Mouse (Mus musculus) forebrain, embryonic 13.5 days (tissue): ENCODE measurements around the gene Cic. TPM values are rescaled to one million over a fixed set of nuclear protein-coding genes. Genes with fewer than 3 reads are reported as not detected.
"Not testable (repeated sequence)": the region's sequence is repeated elsewhere in the genome, so short reads cannot be mapped to it uniquely, and the experiment has no call there.

ENCODE experiments used
- ATAC-seq: fragments of 200-750 bp; cut with Nextera tagmentation; 2 replicates; pipeline ENCODE4 v1.8.0; 2017
- H3K27ac ChIP-seq: fragments of 300-500 bp; sonication (generic); 2 replicates; pipeline ENCODE4 v1.5.1; 2015; ENCODE audit warnings: inconsistent platforms, mild to moderate bottlenecking, moderate library complexity
- H3K27me3 ChIP-seq: fragments of 300-500 bp; sonication (generic); 2 replicates; pipeline ENCODE4 v1.6.1; 2015; ENCODE audit warnings: mild to moderate bottlenecking, inconsistent platforms
- H3K36me3 ChIP-seq: fragments of 300-500 bp; sonication (generic); 2 replicates; pipeline ENCODE4 v1.6.1; 2015; ENCODE audit warnings: mild to moderate bottlenecking, inconsistent platforms; ENCODE audit not compliant: poor library complexity, severe bottlenecking
- H3K4me1 ChIP-seq: fragments of 300-500 bp; sonication (generic); 2 replicates; pipeline ENCODE4 v1.6.1; 2015; ENCODE audit warnings: inconsistent platforms
- H3K4me2 ChIP-seq: fragments of 300-500 bp; sonication (generic); 2 replicates; pipeline ENCODE4 v1.6.1; 2015; ENCODE audit warnings: inconsistent platforms, mild to moderate bottlenecking, moderate library complexity
- H3K4me3 ChIP-seq: fragments of 300-500 bp; sonication (generic); 2 replicates; pipeline ENCODE4 v1.5.1; 2015; ENCODE audit warnings: mild to moderate bottlenecking, inconsistent platforms
- H3K9ac ChIP-seq: fragments of 300-500 bp; sonication (generic); 2 replicates; pipeline ENCODE4 v1.6.1; 2015; ENCODE audit warnings: mild to moderate bottlenecking, inconsistent platforms
- H3K9me3 ChIP-seq: fragments of 300-500 bp; sonication (generic); replicated peaks from 2 replicates; pipeline ENCODE4 v1.6.1; 2016; ENCODE audit warnings: inconsistent platforms
- WGBS: fragments of 180-500 bp; shearing (Covaris S2); methylation state at CpG from one replicate; pipeline ENCODE4 v1.1.7; 2015; 5-methylcytosine and 5-hydroxymethylcytosine counted together
- polyA plus RNA-seq: library from polyadenylated mRNA; unstranded; fragments of >200 nt; fragmentation: Nextera tagmentation; extraction: Ambion mirVana; gene quantifications from 2 replicates; pipeline ENCODE4 v1.2.1, GENCODE M21; 2015

Cic gene
- polyA plus RNA-seq, 1 experiment from 2014 or later: 47.0 TPM

DNA sequence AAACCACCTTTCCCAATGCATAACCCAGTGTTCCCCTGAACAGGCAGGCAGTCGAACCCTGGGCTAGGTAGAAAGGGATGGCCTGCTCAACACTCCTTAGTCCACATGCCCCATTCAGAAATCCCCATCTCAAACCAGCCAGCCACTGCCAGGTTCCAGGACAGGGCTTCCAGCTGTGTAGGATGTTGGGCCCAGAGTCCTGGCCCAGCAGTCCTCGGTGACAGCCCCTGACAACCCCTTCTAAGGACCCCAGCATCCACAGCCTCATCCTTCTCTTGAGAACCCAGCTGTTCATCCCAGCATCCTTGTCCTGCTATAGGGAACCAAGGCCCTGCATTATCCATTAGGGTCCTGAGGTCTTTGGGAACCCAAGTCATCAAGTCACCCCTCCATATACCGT, 20.0 kb upstream of the Cic start:
- H3K36me3 ChIP-seq: peaks cover 27% of the 10 kb centered on the region
- WGBS: 17% methylated on average over 3 of the region's 3 CpGs
- no peaks in the 10 kb centered on the region for H3K9me3 ChIP-seq
- H3K9ac ChIP-seq: peak overlapping the region; percentile 86
- peak overlapping the region; percentile 96 for H3K4me2 ChIP-seq
- no peak for ATAC-seq
- peaks cover 52% of the 10 kb centered on the region for H3K4me1 ChIP-seq
- H3K27me3 ChIP-seq: no peaks in the 10 kb centered on the region
- peak overlapping the region; percentile 85 for H3K4me3 ChIP-seq
- peak overlapping the region; percentile 95 for H3K27ac ChIP-seq

DNA sequence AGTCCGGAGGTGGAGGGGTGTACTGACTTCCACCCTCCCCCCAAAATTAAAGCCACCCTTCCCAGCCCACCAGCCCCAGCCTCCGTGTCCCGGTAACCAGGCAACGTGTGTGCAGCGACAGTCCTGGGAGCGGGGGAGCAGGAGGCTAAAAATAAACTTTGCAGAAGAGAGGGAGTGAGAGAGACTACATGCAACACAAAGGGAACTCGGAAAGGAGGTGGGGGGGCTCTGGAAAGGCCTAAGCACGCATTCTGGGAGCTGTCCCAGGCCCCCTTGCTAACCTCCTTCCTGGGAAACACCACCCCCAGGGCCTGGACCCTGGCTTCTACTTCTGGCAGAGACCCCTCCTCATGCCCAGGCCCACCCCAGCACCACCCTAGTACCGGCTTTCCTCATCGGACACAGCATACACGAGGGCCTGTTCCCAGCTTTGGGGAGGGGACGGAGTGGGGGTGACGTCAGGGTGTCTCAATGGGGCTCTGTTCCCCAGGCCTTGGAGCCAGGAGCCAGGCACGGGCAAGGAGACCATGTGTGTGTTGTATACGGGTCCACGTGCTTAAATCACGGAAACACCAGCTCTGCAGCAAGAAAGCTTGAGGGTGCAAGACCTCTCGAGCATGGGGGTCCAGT, 19.4 kb upstream of the Cic start:
- peak overlapping the region; percentile 85 for H3K4me3 ChIP-seq
- peaks cover 52% of the 10 kb centered on the region for H3K4me1 ChIP-seq
- H3K9ac ChIP-seq: peak overlapping the region; percentile 86
- peak; percentile 59 for ATAC-seq
- H3K27me3 ChIP-seq: no peaks in the 10 kb centered on the region
- H3K9me3 ChIP-seq: no peaks in the 10 kb centered on the region
- peak overlapping the region; percentile 96 for H3K4me2 ChIP-seq
- H3K36me3 ChIP-seq: peaks cover 22% of the 10 kb centered on the region
- peak overlapping the region; percentile 95 for H3K27ac ChIP-seq
- 2% methylated on average over 18 of the region's 18 CpGs for WGBS

DNA sequence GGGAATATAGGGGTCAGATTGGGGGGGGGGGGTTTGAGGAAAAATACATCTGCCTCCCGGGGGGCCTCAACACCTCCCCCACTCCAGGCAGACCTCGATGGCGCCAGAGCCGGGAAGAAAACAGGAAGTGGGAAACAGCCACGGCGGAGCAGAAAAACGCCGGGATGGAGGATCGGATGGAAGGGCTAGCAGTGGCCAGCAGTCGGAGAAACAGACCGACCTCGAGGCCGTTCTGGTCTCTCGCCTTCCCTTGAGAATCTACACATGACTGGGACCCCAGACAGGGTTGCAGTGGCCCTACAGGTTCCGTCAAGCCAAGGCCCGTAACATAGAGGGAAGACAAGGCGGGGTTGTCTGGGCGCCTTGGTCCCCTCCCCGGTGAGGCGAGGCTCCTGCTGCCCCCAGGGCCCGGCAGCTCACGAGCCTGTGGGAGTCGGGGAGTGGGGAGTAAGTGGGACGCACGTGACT, 18.6 kb upstream of the Cic start:
- peaks cover 17% of the 10 kb centered on the region for H3K36me3 ChIP-seq
- H3K9me3 ChIP-seq: no peaks in the 10 kb centered on the region
- H3K4me2 ChIP-seq: peak overlapping the region; percentile 96
- H3K9ac ChIP-seq: peak overlapping the region; percentile 86
- peak overlapping the region; percentile 85 for H3K4me3 ChIP-seq
- peaks cover 52% of the 10 kb centered on the region for H3K4me1 ChIP-seq
- H3K27ac ChIP-seq: peak overlapping the region; percentile 95
- whole genome bisulfite sequencing: under 1% methylated on average over 25 of the region's 25 CpGs
- no peaks in the 10 kb centered on the region for H3K27me3 ChIP-seq
- ATAC-seq: no peak; the same call in 1 of the 2 replicates

DNA sequence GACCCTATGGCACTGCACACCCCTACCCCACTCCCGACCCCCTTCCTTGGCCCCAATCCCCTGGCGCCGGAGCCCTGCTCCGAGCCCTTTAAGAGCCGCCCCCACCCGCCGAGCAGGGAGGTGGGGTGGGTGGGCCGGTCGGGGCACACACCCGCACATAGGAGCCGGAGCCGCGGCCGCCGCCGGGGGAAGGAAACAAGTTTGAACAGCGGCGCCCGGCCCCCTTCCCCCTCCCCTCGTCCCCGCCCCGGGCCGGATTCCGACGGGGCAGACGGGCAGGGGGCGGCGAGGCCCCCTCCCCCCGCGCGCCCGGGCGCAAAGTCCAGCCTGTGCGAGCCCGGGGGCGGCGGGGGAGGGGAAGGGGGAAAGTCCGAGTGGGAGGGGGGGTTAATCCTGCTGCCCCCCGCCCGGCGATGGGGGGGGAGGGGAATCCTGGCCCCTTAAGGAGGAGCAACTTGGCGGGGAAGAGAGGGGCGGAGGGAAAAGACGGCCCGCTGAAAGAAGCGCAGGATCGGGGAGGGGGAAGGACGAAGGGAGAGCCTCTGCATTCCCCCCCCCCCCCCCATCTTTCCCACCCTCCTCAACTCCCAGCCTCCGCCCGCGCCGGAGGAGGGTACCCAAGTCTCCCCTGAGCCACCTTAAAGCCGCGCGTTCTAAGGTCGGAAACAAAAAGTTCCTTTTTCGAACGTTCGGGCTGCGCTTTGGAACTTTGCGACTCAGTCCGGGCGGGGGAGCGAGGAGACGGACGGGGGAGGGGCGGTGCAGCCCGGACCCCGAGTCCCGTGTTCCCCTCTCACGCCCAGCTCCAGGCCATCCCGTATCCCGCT, 18.0 kb upstream of the Cic start:
- Histone ChIP-seq H3K27me3 (no peaks in the 10 kb centered on the region), H3K4me1 (peaks cover 52% of the 10 kb centered on the region), H3K36me3 (peaks cover 10% of the 10 kb centered on the region), H3K9me3 (no peaks in the 10 kb centered on the region), H3K4me2 (peak overlapping the region; percentile 96), H3K9ac (peak overlapping the region; percentile 86), H3K27ac (peak overlapping the region; percentile 95), H3K4me3 (peak overlapping the region; percentile 85)
- peak; percentile 31 for ATAC-seq
- WGBS: 1% methylated on average over 60 of the region's 73 CpGs

DNA sequence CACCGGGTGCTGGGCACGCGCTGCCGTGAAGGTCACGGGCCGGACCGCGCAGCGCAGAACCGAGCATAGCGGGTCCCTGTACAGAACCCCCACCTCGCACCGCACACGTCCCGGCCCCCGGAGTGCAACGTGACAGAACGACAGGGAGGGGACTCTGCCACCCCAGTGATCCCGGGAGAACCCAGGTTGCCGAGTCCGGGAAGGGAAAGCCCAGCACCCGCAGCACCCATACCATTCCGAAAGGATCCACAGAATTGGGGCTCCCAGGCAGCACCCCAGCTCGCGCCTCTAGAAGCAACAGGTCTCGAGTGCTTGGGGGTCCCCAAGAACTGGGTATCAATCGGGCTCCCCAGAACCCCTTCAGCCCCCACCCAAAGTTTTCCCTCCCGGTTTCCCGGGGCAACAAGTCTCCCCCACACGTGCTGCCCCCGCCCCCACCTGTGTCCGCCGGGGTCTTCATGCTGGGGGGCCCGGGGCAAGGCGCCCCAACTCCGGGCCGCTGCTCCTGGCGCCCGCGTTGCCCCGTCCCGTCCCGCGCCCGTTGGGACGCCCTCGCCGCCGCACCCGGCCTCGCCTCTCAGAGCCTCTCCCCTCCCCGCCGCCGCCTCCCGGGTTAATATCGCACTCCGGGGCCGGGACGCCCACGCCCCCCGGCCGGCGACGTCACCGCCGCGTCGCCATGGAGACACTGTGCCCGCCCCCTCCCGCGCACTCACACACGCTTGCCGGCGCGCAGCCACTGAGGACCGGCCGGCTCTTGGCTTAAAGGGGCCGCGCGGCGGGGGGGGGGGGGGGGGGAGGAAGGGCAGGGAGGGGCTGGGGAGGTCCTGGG, 17.1 kb upstream of the Cic start, which contains the start of gene Erf:
Gene Erf (minus strand): TSS at position 621 of the 832 bp plus-strand sequence.
- no peaks in the 10 kb centered on the region for H3K27me3 ChIP-seq
- H3K9me3 ChIP-seq: no peaks in the 10 kb centered on the region
- 0 out of 2 replicates have a peak, but pooled peaks cover 2% of the 10 kb centered on the region for H3K36me3 ChIP-seq
- H3K4me3 ChIP-seq: peak within 1 kb of the TSS; percentile 85
- peak; percentile 83 for ATAC-seq
- peak within 1 kb of the TSS; percentile 96 for H3K4me2 ChIP-seq
- peak within 1 kb of the TSS; percentile 86 for H3K9ac ChIP-seq
- peak within 1 kb of the TSS; percentile 95 for H3K27ac ChIP-seq
- H3K4me1 ChIP-seq: peaks cover 52% of the 10 kb centered on the region
- under 1% methylated on average over 64 of the region's 81 CpGs for WGBS

DNA sequence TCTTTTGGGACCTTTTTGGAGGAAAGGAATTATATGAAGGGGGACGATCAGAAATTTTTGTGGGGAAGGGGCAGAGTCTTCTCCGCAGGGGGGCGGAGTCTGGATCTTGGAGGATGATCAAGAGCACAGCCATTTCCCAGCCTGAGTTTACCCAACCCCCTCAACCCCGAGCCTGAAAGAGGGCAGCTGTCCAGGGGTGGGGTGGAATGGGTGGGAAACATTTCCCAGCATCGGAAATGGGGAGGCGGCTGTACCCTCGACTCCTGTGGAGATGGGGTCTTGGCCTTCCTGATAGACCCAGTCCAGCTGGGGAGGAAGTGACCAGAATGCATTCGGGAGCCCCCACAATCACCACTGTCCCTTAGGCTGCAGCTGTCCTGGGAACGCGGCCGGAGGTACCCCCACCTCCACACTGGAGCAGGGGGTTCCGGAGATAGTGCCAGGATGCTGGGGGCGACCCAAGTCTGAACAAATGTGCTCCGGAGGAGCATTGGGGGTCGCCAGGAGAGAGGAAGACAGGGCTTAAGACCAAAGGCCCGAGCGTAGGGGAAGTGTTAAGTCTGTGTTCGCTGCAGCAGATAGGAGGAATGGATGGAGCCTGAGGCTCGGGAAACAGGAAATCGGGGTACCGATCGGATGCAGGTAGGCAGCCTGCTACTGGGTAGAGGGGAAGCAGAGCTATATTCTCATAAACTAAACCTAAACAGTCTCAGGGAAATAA, 16.3 kb upstream of the Cic start:
- Histone ChIP-seq H3K4me1 (peaks cover 44% of the 10 kb centered on the region), H3K4me2 (peak overlapping the region; percentile 96), H3K4me3 (peak overlapping the region; percentile 85), H3K9me3 (no peaks in the 10 kb centered on the region), H3K27ac (peak overlapping the region; percentile 72), H3K27me3 (no peaks in the 10 kb centered on the region), H3K36me3 (no peaks in the 10 kb centered on the region), H3K9ac (peak overlapping the region; percentile 86)
- WGBS: 3% methylated on average over 22 of the region's 22 CpGs
- no peak for ATAC-seq

DNA sequence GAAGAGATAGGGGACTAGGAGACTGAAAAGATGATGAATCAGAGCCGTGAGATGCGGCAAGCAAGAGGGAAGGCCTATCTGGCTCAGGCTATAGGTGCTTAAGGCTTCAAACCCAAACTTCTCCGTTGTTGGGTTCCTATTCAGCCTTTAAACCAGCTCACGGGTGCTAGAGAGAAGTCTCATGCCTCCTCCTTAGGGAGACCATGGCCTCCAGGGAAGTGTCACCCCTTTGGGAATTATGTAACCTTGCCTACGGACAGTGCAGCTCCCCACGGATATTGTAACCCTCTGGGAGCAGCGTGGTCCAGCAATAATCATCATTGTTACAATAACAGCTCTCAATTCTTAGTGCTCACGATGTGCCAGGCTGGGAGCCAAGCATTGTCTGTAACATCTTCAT, 15.7 kb upstream of the Cic start:
- Histone ChIP-seq H3K27me3 (no peaks in the 10 kb centered on the region), H3K9ac (peak overlapping the region; percentile 86; the same call in 1 of the 2 replicates), H3K27ac (peak overlapping the region; percentile 72), H3K4me3 (peak overlapping the region; percentile 85), H3K36me3 (no peaks in the 10 kb centered on the region), H3K4me2 (peak overlapping the region; percentile 96), H3K9me3 (no peaks in the 10 kb centered on the region), H3K4me1 (peaks cover 38% of the 10 kb centered on the region)
- ATAC-seq: no peak
- WGBS: 18% methylated on average over 8 of the region's 8 CpGs

DNA sequence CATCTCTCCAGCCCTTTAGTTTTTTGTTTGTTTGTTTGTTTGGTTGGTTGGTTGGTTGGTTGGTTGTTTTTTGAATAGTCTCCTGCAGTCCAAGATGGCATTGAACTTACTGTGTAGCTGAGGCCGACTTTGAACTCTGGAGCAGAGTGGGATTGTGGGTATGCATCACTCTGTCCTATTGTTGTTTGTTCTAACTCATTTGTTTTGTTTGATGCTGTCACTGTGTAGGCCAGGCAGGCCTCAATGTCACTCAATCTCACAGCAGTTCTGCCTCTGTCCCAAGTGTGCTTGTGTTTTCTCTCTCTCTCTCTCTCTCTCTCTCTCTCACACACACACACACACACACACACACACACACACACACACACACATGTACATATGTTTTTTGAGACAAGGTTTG, 5.6 kb upstream of the Cic start:
- WGBS: 81% methylated on average over 1 of the region's 1 CpGs
- ATAC-seq: no peak

DNA sequence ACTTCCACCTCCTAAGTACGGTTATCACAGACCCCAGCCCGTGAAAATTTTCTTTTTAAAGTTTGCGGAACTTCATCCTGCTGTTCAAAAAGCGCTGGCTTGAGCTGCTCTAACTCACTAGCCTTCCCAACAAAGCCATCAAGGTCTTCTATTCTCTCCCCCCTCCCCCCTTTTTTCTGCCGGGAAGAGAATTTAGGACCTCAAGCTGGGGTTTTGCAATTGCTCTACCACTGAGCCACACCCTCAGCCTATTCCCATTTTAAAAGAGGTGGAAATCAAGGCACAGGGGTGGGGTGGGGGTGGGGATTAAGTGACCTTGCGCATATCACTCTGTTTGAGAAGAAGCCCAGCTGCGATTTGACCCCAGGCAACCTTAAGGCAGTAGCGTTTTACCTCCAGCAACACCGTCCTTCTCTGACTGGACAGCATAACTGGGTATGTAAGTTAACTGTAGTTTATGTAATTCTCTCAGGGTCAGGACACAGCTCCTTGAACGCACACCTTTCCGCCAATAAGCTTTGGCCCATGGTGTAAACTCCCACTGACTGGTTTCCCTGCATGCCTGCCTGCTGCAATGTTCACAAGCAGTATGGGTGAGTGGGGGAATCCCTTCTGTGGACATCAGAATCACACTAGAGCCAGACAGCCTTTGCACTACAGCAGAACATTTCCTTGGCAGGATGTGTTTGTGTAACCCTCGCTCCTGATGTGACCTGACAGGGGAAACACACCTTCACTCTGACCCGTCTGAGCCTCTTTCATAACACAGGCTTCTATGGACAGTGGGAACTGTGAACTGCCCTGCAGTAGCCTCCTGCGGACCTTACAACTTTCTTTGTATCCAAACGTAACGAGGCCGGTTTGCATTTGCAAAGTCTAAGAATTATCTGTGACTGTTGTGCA, 3.3 kb upstream of the Cic start:
- H3K36me3 ChIP-seq: no peaks in the 10 kb centered on the region
- H3K27me3 ChIP-seq: no peaks in the 10 kb centered on the region
- no peak overlapping the region for H3K9ac ChIP-seq
- no peak for ATAC-seq
- no peak overlapping the region for H3K4me2 ChIP-seq
- H3K9me3 ChIP-seq: no peaks in the 10 kb centered on the region
- peaks cover 12% of the 10 kb centered on the region for H3K4me1 ChIP-seq
- WGBS: 23% methylated on average over 17 of the region's 17 CpGs
- no peak overlapping the region for H3K4me3 ChIP-seq
- no peak overlapping the region for H3K27ac ChIP-seq

More for the DNA sequence above, 5.6 kb upstream of the Cic start:
- H3K9ac ChIP-seq: no peak overlapping the region
- H3K27me3 ChIP-seq: no peaks in the 10 kb centered on the region
- H3K36me3 ChIP-seq: no peaks in the 10 kb centered on the region
- no peak overlapping the region for H3K4me2 ChIP-seq
- no peaks in the 10 kb centered on the region for H3K9me3 ChIP-seq
- no peak overlapping the region for H3K4me3 ChIP-seq
- no peak overlapping the region for H3K27ac ChIP-seq
- H3K4me1 ChIP-seq: peaks cover 4% of the 10 kb centered on the region; the same call in 1 of the 2 replicates

DNA sequence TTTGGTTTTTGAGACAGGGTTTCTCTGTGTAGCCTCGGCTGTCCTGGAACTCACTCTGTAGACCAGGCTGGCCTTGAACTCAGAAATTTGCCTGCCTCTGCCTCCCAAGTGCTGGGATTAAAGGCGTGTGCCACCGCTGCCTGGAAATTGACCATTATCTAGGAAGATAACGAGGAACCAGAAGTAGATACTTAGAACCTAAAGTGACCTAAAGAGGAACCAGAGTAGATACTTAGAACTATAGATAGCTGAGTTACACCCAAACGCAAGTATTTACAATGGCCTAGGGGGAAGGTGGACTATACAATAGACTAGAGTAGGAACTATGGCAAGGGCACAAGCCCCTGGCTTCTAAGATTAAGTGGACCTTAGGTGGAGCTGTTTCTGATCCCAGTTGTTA, 1.8 kb upstream of the Cic start:
- H3K4me1 ChIP-seq: peaks cover 26% of the 10 kb centered on the region
- not testable (repeated sequence) for H3K27ac ChIP-seq, H3K4me3 ChIP-seq, H3K27me3 ChIP-seq, H3K9ac ChIP-seq, H3K4me2 ChIP-seq, H3K9me3 ChIP-seq, ATAC-seq, H3K36me3 ChIP-seq
- 92% methylated on average over 5 of the region's 5 CpGs for WGBS
